Mouse (Mus musculus) spleen, postnatal 36 days (tissue): ENCODE data around the gene Ssb.
A peak's percentile ranks its signal among the peaks of the same experiment; 100 is the strongest.
"Not testable (repeated sequence)": the region's sequence is repeated elsewhere in the genome, so short reads cannot be mapped to it uniquely, and the experiment has no call there.

ENCODE experiments used
- DNase-seq, 2 experiments: peaks; one replicate each; pipeline ENCODE4 v3.0.0; 2022; ENCODE audit warnings: low spot score in 2 of 2, mixed read lengths in 1 of 2

Ssb gene

DNA sequence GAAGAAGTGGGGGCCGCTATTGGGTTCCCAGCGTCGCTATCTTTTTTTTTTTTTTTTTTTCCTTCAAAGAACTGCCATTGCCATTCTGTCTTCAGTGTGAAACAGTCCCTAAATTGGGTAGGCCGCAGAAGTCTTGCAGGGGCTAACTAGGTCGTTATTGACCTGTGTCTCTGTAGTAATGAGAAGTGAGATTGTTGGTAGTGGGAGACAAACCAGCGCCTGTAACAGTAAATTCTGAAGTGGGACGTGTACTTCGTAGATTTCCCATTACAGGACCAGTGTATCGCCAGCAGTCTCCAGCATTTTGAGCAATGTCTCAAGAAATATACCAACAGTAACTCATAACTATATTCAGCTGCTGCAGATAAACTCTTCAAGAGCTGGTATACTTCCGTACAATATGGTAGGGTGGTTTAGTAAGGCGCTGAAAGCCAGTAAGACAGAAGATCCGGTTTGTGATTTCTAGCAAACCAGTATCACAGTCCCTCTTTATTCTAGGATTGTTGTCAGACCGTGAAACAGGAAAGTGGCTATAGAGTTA, 825 bp downstream of the Ssb start:
- no peak for DNase-seq

DNA sequence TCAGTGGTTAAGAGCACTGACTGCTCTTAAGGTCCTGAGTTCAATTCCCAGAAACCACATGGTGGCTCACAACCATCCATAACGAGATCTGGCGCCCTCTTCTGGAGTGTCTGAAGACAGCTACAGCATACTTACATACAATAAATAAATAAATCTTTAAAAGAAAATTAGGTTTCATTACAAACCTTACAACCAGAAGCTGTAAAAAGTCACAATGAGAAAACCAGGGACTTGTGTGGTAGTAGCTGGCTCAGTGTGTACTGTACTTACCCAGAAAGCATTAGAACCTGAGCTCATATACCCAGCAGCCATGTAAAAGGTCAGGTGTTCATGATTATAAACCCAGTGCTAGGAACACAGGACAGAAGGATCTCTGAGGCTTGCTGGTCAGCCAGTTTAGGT, 22.6 kb downstream of the Ssb start:
- peak in 1 of 2 experiments; percentile 11 for DNase-seq

DNA sequence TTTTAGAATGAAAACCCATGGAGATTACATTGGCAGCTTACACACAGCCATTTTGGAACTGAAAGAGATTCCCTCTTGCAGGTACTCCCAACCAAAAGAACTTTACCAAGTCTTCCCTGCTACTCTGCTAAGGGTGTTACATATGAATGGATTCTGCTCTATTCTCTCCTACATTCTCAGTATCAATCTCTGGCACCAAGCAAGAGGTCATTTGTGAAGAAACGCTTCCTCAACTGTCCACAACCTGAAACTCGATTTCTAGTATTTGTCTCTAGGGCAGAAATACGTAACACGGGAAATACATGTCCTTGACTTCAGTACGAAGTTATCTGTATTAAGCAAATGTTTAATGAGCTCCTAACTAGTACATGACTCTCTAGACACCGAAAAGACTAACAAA, 23.2 kb downstream of the Ssb start:
- DNase-seq: no peak

DNA sequence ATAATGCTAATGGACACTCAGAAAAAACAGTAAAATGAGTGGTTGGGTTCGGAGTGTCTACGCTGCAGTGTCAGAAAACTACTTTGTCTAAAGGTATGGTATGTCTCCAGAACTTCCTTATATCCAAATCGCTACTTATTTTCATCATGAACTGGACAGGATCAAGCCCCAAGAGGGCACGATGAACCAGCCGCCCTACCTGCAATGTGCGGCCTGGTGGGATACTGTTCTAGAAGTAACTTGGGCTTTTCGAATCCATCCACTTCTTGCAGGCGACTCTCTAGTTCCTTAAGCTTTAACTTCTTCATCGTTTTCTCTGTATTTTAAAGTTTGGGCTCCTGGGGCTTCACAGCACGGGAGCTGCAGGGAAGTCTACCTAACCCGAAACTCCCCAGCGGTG, 23.7 kb downstream of the Ssb start:
- no peak for DNase-seq

DNA sequence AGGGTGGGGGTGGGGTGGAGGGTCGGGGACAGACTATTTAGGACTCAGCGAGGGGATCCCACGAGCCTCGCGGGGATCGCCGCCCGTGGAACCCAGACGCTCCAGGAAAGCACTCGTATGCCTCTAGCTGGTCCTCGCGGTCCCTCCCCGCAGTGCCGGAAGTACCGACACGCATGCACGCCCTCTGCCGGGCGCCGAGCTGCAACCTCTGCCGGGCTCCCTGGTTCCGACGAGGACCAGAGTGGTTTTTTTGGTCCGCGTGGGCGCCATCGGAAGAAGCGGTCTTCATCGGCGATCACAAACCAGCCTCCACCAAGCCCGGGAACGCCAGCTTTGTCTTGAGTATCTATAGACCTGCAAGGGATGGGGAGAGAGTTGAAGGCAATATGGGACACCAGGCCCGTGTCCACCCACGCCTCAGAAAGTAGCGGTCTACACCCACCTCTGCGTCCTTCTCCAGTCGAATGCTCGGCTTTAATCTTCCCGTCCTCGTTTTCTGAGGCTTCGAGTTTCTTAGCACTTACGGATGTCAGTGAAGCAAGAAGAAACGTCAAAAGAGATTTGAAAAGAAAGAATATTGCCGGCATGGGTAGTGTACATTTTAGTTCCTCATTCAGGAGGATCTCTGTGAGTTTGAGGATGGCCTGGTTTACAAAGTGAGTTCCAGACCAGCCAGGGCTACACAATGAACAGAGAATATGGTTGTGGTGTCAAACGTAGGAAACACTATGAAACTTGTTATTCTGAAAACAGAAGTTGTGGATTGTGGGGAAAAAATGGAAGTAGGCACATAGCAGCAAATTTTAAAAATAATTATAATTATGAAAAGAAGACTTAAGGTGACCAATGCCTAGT, 24.3 kb downstream of the Ssb start, which contains the start of gene Mettl5:
Mettl5 (minus strand) TSS at position 165 of the 855 bp plus-strand sequence.
- peak; percentile 86 to 89 for DNase-seq

DNA sequence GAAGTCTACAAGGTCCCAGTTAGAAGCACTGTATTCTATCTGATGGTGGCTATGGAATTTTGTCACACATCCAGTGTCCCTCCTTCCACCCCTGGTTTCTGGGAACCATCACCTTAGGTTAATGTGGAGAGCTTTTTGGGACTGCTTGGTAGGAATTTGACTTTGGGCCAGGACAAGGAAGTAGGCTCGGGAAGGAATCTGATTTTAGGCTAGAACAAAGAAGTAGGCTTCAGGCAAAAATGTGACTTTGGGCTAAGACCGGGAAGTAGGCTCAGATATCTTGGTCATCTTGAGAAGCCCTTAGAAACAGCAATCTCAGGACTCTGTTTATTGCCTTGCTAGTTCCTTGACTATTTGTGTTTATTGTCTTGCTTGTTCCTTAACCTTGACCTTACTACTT, 27.6 kb downstream of the Ssb start:
- no peak for DNase-seq

DNA sequence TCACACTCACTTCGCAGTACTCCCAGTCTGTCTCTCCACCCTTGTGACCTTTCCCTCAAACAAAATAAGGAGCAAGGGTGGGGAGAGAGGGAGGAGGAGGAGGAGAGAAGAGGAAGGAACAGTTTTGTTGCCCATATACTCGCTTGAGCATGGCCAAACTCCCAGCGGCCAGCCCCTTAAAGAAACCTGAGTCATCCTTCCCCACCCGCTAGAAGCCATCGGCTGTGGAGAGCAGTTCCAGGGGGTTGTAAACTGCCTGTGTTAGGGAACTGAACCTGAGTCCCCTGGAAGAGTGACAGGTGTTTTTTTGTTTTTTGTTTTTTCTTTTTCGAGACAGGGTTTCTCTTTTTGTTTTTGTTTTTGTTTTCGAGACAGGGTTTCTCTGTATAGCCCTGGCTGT, 29.5 kb downstream of the Ssb start:
- DNase-seq: no peak

DNA sequence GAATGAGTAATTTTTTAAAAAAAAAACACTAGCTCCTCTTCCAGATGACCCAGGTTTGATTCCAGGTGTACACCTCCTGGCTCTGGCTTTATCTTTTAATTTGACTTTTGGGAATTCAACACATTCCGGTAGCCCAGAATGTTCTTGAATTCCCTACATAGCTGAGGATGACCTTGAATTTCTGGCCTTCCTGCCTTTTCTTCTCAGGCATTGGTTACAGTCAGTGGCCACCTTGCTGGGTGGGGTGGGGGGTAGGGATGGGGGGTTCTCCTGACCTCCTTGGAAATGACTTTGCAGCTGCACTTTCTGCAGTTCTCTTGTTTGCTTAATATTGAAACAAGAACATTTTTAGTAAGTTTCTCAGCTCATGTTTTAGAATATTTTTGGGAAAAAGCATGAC, 31.8 kb downstream of the Ssb start:
- DNase-seq: no peak

DNA sequence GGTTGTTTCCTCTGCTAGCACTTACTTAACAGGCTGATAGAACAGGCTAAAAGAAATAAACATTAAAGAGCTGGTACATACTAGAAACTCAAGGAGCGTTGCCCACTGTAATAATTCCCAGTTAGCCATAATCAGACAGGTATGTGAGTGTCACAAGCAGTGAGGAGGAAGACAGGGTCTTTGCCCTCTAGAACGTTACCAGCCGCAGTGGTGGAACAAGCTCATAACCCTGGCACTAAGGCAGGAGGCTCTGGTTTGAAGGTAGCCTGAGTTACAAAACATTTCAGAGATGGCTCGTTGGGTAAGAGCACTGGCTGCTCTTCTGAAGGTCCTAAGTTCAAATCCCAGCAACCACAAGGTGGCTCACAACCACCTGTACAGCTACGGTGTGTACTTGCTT, 32.5 kb downstream of the Ssb start:
- DNase-seq: no peak

DNA sequence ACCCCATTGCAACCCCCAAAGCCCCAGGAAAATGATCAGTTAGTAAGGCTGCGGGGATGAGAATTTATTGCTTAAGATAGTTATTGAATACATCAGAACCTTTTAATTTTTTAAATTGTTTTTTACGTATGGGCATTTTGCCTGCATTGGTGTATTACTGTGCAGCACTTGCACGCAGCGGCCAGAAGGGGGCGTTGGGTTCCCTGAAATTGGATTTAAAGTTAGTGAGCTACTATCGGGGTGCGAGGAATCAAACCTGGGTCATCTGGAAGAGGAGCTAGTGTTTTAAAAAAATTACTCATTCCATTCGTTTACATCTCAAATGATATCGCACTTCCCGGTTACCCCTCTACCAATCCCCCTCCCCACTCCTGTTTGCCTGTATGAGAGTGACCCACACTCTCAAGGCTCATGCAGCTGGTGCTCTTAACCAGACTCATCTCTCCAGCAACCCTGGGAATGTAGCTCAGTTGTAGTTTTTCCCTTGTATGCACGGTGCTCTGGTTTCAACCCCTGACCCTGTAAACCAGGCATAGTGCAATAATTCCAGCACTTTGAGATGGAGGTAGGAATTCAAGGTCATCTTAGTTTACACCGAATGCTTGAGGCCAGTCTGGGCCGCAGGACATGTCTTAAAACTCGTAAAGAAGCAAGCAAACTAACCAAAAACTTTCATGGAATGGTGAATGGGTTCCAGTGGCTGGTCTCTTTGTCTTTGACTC, 34.3 kb downstream of the Ssb start:
- DNase-seq: no peak

DNA sequence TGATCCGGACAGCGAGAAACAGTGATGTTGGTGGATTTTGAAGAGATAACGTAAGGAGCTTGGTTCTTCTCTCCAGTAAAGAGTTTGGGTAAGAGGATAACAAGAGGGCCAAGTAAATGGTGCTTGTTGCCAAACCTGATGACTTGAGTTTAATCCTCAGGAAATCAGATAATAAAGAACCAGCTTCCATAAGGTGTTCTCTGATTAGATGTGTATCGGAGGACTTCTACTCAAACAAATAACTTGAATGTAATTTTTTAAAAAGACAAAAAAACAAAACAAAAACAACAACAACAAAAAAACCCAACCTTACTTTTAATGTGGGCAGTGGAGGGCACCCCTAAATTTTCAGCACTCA, 34.8 kb downstream of the Ssb start:
- DNase-seq: no peak

DNA sequence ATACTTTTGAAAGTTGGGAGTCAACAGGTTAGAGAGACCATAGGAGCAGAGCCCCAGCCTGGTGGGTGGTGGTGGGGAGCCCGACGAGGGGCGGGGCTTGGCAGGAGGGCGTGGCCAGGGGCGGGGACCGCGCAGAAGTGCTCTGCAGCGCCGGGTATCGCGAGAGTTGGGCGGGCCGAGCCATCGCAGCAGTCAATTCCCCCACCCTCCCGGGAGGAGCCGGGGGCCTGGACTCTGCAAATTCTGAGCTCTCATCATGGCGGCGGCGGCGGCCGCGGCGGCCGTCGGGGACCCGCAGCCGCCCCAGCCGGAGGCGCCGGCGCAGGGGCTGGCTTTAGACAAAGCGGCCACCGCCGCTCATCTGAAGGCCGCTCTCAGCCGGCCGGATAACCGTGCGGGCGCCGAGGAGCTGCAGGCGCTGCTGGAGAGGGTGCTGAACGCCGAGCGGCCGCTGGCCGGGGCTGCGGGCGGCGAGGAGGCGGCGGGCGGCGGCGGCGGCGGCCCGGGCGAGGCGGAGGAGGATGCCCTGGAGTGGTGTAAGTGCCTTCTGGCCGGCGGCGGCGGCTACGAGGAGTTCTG, 35.8 kb downstream of the Ssb start, which contains the start of gene Ubr3:
Ubr3 (plus strand) TSS at position 208 of the 579 bp plus-strand sequence.
- peak; percentile 97 to 98 for DNase-seq

DNA sequence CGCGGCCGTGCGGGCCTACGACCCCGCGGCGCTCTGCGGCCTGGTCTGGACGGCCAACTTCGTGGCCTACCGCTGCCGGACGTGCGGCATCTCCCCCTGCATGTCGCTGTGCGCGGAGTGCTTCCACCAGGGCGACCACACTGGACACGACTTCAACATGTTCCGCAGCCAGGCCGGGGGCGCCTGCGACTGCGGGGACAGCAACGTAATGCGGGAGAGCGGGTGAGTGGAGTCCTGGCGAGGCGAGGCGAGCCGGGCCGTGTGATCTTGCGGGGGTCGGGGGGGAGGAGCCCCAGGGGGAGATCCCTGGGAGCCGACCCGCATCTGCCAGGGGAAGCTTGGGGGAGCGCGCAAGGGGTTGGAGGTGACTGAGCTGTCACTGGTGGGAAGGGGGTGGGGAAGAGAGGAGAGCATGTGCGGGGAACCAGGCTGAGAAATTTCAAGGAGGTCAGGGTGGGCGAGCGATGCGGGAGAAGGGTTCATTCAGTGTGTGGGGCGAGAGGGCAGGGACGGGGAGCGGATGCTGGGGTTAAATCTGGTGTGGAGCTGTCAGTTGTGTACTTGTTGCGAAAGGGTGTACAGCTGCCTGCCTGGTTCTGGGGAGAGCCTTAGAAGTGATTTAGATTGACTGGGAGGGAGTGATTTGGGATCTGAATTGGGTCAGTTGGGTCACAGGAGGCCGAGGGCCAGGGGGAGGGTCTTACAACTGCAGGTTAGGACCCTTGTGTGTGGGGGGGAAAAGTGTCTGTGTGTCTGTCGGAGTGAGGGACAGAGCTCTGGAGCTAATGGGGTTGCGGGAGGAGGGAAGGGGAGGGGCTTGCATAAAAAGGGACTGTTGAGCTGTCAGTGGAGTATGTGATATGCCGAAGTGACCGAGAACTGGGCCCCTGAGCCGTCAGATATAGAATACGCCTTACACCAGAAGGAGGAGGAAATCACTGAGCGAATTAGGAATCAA, 36.5 kb downstream of the Ssb start:
- DNase-seq: peak; percentile 64 to 70

DNA sequence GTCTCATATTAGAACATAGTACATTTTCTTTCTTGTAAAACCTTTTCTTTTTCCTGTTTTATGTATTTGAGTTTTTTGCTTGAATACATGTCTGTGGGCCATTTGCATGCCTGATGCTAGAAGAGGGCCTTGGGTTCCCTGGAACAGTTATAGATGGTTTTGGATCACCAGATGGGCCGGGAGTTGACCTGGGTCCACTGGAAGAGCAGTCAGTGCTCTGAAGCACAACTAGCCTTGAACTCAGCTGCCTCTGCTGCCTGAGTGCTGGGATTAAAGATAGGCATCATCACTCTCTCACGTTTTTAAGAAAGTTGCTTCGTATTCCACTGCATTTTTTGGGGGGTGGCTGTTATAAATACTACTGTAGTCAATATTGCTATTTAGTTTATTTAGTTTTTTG, 42.2 kb downstream of the Ssb start:
- no peak for DNase-seq

DNA sequence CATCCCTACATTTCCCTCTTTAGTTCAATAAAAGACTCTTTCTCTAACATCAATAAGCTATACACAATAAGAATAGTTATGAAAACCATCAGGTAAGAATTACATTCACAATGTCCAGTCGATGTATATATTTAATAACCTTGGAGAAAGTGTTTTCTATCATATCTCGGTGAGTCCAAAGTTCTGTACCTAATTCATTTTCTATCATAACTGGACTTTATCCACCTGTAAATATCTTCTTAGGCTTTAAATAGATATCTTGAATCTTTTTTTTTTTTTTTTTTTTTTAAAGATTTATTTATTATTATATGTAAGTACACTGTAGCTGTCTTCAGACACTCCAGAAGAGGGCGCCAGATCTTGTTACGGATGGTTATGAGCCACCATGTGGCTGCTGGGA, 46.0 kb downstream of the Ssb start:
- DNase-seq: not testable (repeated sequence)

DNA sequence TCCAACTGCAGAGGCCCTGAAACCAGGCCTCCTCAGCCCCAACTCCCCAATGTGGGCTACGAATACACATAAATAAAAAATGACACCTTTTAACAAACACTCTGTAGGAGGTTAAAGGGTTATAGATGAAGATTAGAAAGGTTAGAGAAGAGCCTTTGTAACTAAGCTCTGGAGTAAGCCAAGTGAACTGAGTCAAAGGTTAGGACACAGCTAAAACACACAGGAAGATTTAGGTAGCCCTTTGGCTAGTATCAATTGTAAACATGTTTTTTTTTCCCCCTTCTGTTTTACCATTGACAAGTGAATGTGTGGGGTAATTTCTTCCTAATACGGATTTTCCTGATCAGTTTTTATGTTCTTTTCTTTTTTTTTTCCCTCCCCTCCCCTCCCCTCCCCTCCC, 51.4 kb downstream of the Ssb start:
- no peak for DNase-seq

DNA sequence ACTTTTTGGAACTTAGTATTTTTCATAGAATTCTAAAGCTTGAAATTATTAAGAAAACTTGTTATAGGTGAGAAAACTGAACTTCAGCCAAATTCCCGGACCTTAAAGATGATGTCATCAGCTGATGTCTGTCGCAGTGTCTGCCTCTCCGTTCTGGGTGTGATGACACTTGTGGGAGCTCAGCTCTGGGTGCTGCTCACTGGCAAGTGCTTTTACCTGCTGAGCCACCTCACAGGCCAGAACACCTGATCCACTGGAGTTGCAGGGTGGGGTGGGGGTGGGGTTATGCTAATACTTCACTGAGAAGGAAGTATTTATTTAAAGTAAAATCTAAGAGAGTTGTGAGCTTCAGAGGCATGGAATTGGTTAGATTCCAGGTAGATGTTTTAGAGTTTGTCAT, 55.9 kb downstream of the Ssb start:
- no peak for DNase-seq
